Mouse (Mus musculus) hindbrain, embryonic 13.5 days (tissue): ENCODE measurements around the gene Cnr2. TPM values are rescaled to one million over a fixed set of nuclear protein-coding genes. Genes with fewer than 3 reads are reported as not detected.

Experiments used
- ATAC-seq: fragments of 200-750 bp; cut with Nextera tagmentation; 2 replicates; pipeline ENCODE4 v1.8.0; 2017; ENCODE audit warnings: moderate TSS enrichment; ENCODE audit not compliant: low FRiP score
- H3K27ac ChIP-seq: fragments of 300-500 bp; sonication (generic); 2 replicates; pipeline ENCODE4 v1.5.1; 2015; ENCODE audit warnings: inconsistent platforms, mild to moderate bottlenecking, moderate library complexity
- H3K27me3 ChIP-seq: fragments of 300-500 bp; sonication (generic); 2 replicates; pipeline ENCODE4 v1.6.1; 2015; ENCODE audit warnings: mild to moderate bottlenecking, inconsistent platforms
- H3K36me3 ChIP-seq: fragments of 300-500 bp; sonication (generic); 2 replicates; pipeline ENCODE4 v1.6.1; 2015; ENCODE audit warnings: mild to moderate bottlenecking, inconsistent platforms
- H3K4me1 ChIP-seq: fragments of 300-500 bp; sonication (generic); replicated peaks from 2 replicates; pipeline ENCODE4 v1.6.1; 2015; ENCODE audit warnings: inconsistent platforms
- H3K4me2 ChIP-seq: fragments of 300-500 bp; sonication (generic); 2 replicates; pipeline ENCODE4 v1.6.1; 2015; ENCODE audit warnings: inconsistent platforms, mild to moderate bottlenecking, moderate library complexity
- H3K4me3 ChIP-seq: fragments of 300-500 bp; sonication (generic); 2 replicates; pipeline ENCODE4 v1.5.1; 2015; ENCODE audit warnings: mild to moderate bottlenecking, inconsistent platforms
- H3K9ac ChIP-seq: fragments of 300-500 bp; sonication (generic); 2 replicates; pipeline ENCODE4 v1.6.1; 2015; ENCODE audit warnings: mild to moderate bottlenecking, inconsistent platforms
- H3K9me3 ChIP-seq: fragments of 300-500 bp; sonication (generic); 2 replicates; pipeline ENCODE4 v1.6.1; 2016; ENCODE audit warnings: inconsistent platforms
- WGBS: fragments of 180-500 bp; shearing (Covaris S2); methylation state at CpG from one replicate; pipeline ENCODE4 v1.1.7; 2015; 5-methylcytosine and 5-hydroxymethylcytosine counted together
- polyA plus RNA-seq: library from polyadenylated mRNA; unstranded; fragments of >200 nt; fragmentation: Nextera tagmentation; extraction: Ambion mirVana; gene quantifications from 2 replicates; pipeline ENCODE4 v1.2.1, GENCODE M21; 2015

The Cnr2 gene
- 0.13 and 0.17 TPM in 2 replicates for polyA plus RNA-seq

GRCm38 (mm10) chr4:135895071-135895571, at the start of gene Cnr2:
Cnr2 (plus strand) TSS chr4:135895394.
- H3K9me3 ChIP-seq: no peaks in the 10 kb centered on the region
- H3K4me1 ChIP-seq: no peaks in the 10 kb centered on the region
- no peak within 1 kb of the TSS for H3K27ac ChIP-seq
- H3K9ac ChIP-seq: no peak within 1 kb of the TSS
- WGBS: 58% methylated on average over 8 of the region's 8 CpGs
- no peak for ATAC-seq
- no peak within 1 kb of the TSS for H3K4me2 ChIP-seq
- no peaks in the 10 kb centered on the region for H3K27me3 ChIP-seq
- no peak within 1 kb of the TSS for H3K4me3 ChIP-seq
- no peaks in the 10 kb centered on the region for H3K36me3 ChIP-seq

- Histone ChIP-seq H3K27me3 (no peaks in the 10 kb centered on the region), H3K27ac (no peak overlapping the region), H3K4me3 (no peak overlapping the region), H3K4me2 (no peak overlapping the region), H3K9ac (no peak overlapping the region), H3K9me3 (no peaks in the 10 kb centered on the region), H3K4me1 (peaks cover 15% of the 10 kb centered on the region), H3K36me3 (no peaks in the 10 kb centered on the region)
- 67% methylated on average over 5 of the region's 5 CpGs for WGBS
- no peak for ATAC-seq
Observed at GRCm38 (mm10) chr4:135847581-135847980, 47.6 kb upstream of the Cnr2 start.

- peak overlapping the region; percentile 74 for H3K27ac ChIP-seq
- H3K36me3 ChIP-seq: no peaks in the 10 kb centered on the region
- peaks cover 28% of the 10 kb centered on the region for H3K4me1 ChIP-seq
- H3K9ac ChIP-seq: peak overlapping the region; percentile 36
- no peaks in the 10 kb centered on the region for H3K9me3 ChIP-seq
- ATAC-seq: peak; percentile 46; the same call in 1 of the 2 replicates
- no peaks in the 10 kb centered on the region for H3K27me3 ChIP-seq
- 32% methylated on average over 13 of the region's 13 CpGs for WGBS
- 0 out of 2 replicates have a peak overlapping the region, but pooled peaks have one; percentile 8 for H3K4me3 ChIP-seq
- peak overlapping the region; percentile 38 for H3K4me2 ChIP-seq
Observed at GRCm38 (mm10) chr4:135850411-135851095, 44.6 kb upstream of the Cnr2 start.

- no peaks in the 10 kb centered on the region for H3K9me3 ChIP-seq
- no peak for ATAC-seq
- 93% methylated on average over 9 of the region's 9 CpGs for WGBS
- H3K4me1 ChIP-seq: peaks cover 28% of the 10 kb centered on the region
- no peak overlapping the region for H3K27ac ChIP-seq
- no peaks in the 10 kb centered on the region for H3K36me3 ChIP-seq
- H3K27me3 ChIP-seq: no peaks in the 10 kb centered on the region
- H3K4me3 ChIP-seq: no peak overlapping the region
- no peak overlapping the region for H3K9ac ChIP-seq
- H3K4me2 ChIP-seq: no peak overlapping the region
Observed at GRCm38 (mm10) chr4:135851942-135852341, 43.3 kb upstream of the Cnr2 start.

- no peak overlapping the region for H3K4me2 ChIP-seq
- WGBS: 88% methylated on average over 14 of the region's 14 CpGs
- no peaks in the 10 kb centered on the region for H3K27me3 ChIP-seq
- H3K4me1 ChIP-seq: peaks cover 43% of the 10 kb centered on the region
- H3K9me3 ChIP-seq: no peaks in the 10 kb centered on the region
- peak overlapping the region; percentile 43 for H3K9ac ChIP-seq
- no peak overlapping the region for H3K4me3 ChIP-seq
- H3K27ac ChIP-seq: peak overlapping the region; percentile 99
- no peaks in the 10 kb centered on the region for H3K36me3 ChIP-seq
- ATAC-seq: no peak
Observed at GRCm38 (mm10) chr4:135853987-135854546, 41.1 kb upstream of the Cnr2 start.

- Histone ChIP-seq H3K9ac (peak overlapping the region; percentile 82), H3K4me3 (peak overlapping the region; percentile 93), H3K4me1 (peaks cover 48% of the 10 kb centered on the region), H3K36me3 (no peaks in the 10 kb centered on the region), H3K4me2 (peak overlapping the region; percentile 84), H3K27ac (peak overlapping the region; percentile 99), H3K9me3 (no peaks in the 10 kb centered on the region), H3K27me3 (no peaks in the 10 kb centered on the region)
- WGBS: 76% methylated on average over 11 of the region's 11 CpGs
- no peak for ATAC-seq
Observed at GRCm38 (mm10) chr4:135854630-135855029, 40.6 kb upstream of the Cnr2 start.

- Histone ChIP-seq H3K4me1 (peaks cover 48% of the 10 kb centered on the region), H3K36me3 (no peaks in the 10 kb centered on the region), H3K4me2 (peak overlapping the region; percentile 84), H3K27ac (peak overlapping the region; percentile 99), H3K4me3 (peak overlapping the region; percentile 93), H3K9me3 (no peaks in the 10 kb centered on the region), H3K9ac (peak overlapping the region; percentile 82), H3K27me3 (no peaks in the 10 kb centered on the region)
- peak; percentile 17; the same call in 1 of the 2 replicates for ATAC-seq
- 7% methylated on average over 6 of the region's 6 CpGs for WGBS
Observed at GRCm38 (mm10) chr4:135855080-135855479, 40.1 kb upstream of the Cnr2 start.

- WGBS: under 1% methylated on average over 67 of the region's 67 CpGs
Observed at GRCm38 (mm10) chr4:135855536-135856222, 39.5 kb upstream of the Cnr2 start, which contains the start of gene Srsf10. Srsf10 (plus strand) TSS chr4:135855747.

GRCm38 (mm10) chr4:135856223-135857091, 38.7 kb upstream of the Cnr2 start:
- H3K4me1 ChIP-seq: peaks cover 47% of the 10 kb centered on the region

More at GRCm38 (mm10) chr4:135855536-135856222, 39.5 kb upstream of the Cnr2 start, which contains the start of gene Srsf10:
- Histone ChIP-seq H3K4me1 (peaks cover 47% of the 10 kb centered on the region), H3K27ac (peak within 1 kb of the TSS; percentile 99), H3K27me3 (no peaks in the 10 kb centered on the region), H3K9ac (peak within 1 kb of the TSS; percentile 97), H3K9me3 (no peaks in the 10 kb centered on the region), H3K4me3 (peak within 1 kb of the TSS; percentile 93), H3K36me3 (no peaks in the 10 kb centered on the region), H3K4me2 (peak within 1 kb of the TSS; percentile 84)
- peak; percentile 97 for ATAC-seq

GRCm38 (mm10) chr4:135857597-135858186, 37.5 kb upstream of the Cnr2 start:
- no peaks in the 10 kb centered on the region for H3K27me3 ChIP-seq
- peak overlapping the region; percentile 97 for H3K9ac ChIP-seq
- WGBS: 8% methylated on average over 7 of the region's 7 CpGs

More at GRCm38 (mm10) chr4:135856223-135857091, 38.7 kb upstream of the Cnr2 start:
- peak overlapping the region; percentile 99 for H3K27ac ChIP-seq
- no peaks in the 10 kb centered on the region for H3K27me3 ChIP-seq
- peak overlapping the region; percentile 77 for H3K4me2 ChIP-seq
- H3K4me3 ChIP-seq: peak overlapping the region; percentile 93
- peak overlapping the region; percentile 97 for H3K9ac ChIP-seq
- H3K36me3 ChIP-seq: no peaks in the 10 kb centered on the region
- under 1% methylated on average over 65 of the region's 91 CpGs for WGBS
- H3K9me3 ChIP-seq: no peaks in the 10 kb centered on the region
- peak; percentile 81 for ATAC-seq

GRCm38 (mm10) chr4:135868996-135869395, 26.2 kb upstream of the Cnr2 start:
- Histone ChIP-seq H3K27ac (no peak overlapping the region), H3K9ac (no peak overlapping the region; the same call in 1 of the 2 replicates), H3K4me1 (peaks cover 25% of the 10 kb centered on the region), H3K27me3 (no peaks in the 10 kb centered on the region), H3K4me2 (no peak overlapping the region), H3K9me3 (no peaks in the 10 kb centered on the region), H3K4me3 (no peak overlapping the region), H3K36me3 (peaks cover 17% of the 10 kb centered on the region)
- WGBS: 76% methylated on average over 2 of the region's 2 CpGs
- no peak for ATAC-seq

More at GRCm38 (mm10) chr4:135857597-135858186, 37.5 kb upstream of the Cnr2 start:
- peak overlapping the region; percentile 77 for H3K4me2 ChIP-seq
- peaks cover 47% of the 10 kb centered on the region for H3K4me1 ChIP-seq
- no peak overlapping the region for H3K27ac ChIP-seq
- no peaks in the 10 kb centered on the region for H3K9me3 ChIP-seq
- H3K4me3 ChIP-seq: peak overlapping the region; percentile 93
- ATAC-seq: no peak
- H3K36me3 ChIP-seq: no peaks in the 10 kb centered on the region; the same call in 1 of the 2 replicates
